Mouse (Mus musculus) ES-E14 (cell line): ENCODE results near the gene Gpr27. TPM values are rescaled to one million over a fixed set of nuclear protein-coding genes. Genes with fewer than 3 reads are reported as not detected.

Source experiments
- DNase-seq: peaks from one replicate; pipeline ENCODE4 v3.0.0-alpha.2; 2013; ENCODE audit warnings: low read depth, low spot score
- H3K27ac ChIP-seq: 2 replicates; pipeline ENCODE4 v1.5.1; 2012; ENCODE audit warnings: low read depth, mild to moderate bottlenecking, low read length, moderate library complexity, mixed read lengths; ENCODE audit not compliant: poor library complexity, insufficient read depth, severe bottlenecking
- H3K36me3 ChIP-seq: 2 replicates; pipeline ENCODE4 v1.6.1; 2012; ENCODE audit warnings: mild to moderate bottlenecking, low read length, moderate library complexity, mixed read lengths; ENCODE audit not compliant: control insufficient read depth, poor library complexity, insufficient read depth, severe bottlenecking
- H3K4me1 ChIP-seq, 2 experiments: fragments of 150-350 bp in 1 of 2; sonication (generic) in 1 of 2; 2 replicates each; pipeline ENCODE4 v1.6.1; 2012; ENCODE audit warnings: low read length in 2 of 2, mild to moderate bottlenecking in 1 of 2, mixed read lengths in 1 of 2; ENCODE audit not compliant: control insufficient read depth in 2 of 2, insufficient read depth in 2 of 2, poor library complexity in 1 of 2
- H3K4me3 ChIP-seq, 2 experiments: fragments of 150-350 bp in 1 of 2; sonication (generic) in 1 of 2; 2 replicates each; pipeline ENCODE4 v1.5.1; 2012; ENCODE audit warnings: low read length in 2 of 2, low read depth in 1 of 2, mild to moderate bottlenecking in 1 of 2, mixed read lengths in 1 of 2; ENCODE audit not compliant: insufficient read depth in 1 of 2, poor library complexity in 1 of 2, severe bottlenecking in 1 of 2
- H3K9ac ChIP-seq: 2 replicates; pipeline ENCODE4 v1.6.1; 2012; ENCODE audit warnings: low read depth, mild to moderate bottlenecking, low read length, mixed read lengths; ENCODE audit not compliant: poor library complexity, insufficient read depth, severe bottlenecking
- H3K9me3 ChIP-seq: fragments of 150-350 bp; sonication (generic); 2 replicates; pipeline ENCODE4 v1.6.1; 2012; ENCODE audit warnings: low read depth, mild to moderate bottlenecking, low read length; ENCODE audit not compliant: control insufficient read depth, insufficient read depth
- CHD2 ChIP-seq: IDR thresholded peaks from 2 replicates; pipeline ENCODE4 v1.6.1; 2014; ENCODE audit warnings: mild to moderate bottlenecking, low read depth, low read length, inconsistent platforms
- HCFC1 ChIP-seq: IDR thresholded peaks from 2 replicates; pipeline ENCODE4 v1.6.1; 2012; ENCODE audit warnings: low read length, inconsistent platforms, borderline replicate concordance; ENCODE audit not compliant: insufficient read depth
- MAFK ChIP-seq: IDR thresholded peaks from 2 replicates; pipeline ENCODE4 v1.6.1; 2014; ENCODE audit warnings: mild to moderate bottlenecking, low read depth, low read length, inconsistent platforms; ENCODE audit not compliant: insufficient read depth
- ZC3H11A ChIP-seq: IDR thresholded peaks from 2 replicates; pipeline ENCODE4 v1.6.1; 2012; ENCODE audit warnings: low read depth, mild to moderate bottlenecking, inconsistent platforms, low read length, borderline replicate concordance
- ZNF384 ChIP-seq: IDR thresholded peaks from 2 replicates; pipeline ENCODE4 v1.6.1; 2012; ENCODE audit warnings: low read depth, low read length, inconsistent platforms
- in situ Hi-C, 2 experiments: fragments of 600-800 bp; cut with MboI; formaldehyde crosslinking; loops; one replicate each; pipeline ENCODE4 v1.15.1; 2025; ENCODE audit warnings: low sequenced_read_pairs in 2 of 2, inconsistent platforms in 1 of 2; ENCODE audit not compliant: unreplicated experiment in 2 of 2
- total RNA-seq: library from RNA; depleted of rRNA; stranded (reverse); fragments of 300-350 nt; gene quantifications from 2 replicates; pipeline ENCODE4 v1.2.3, GENCODE M21; 2012

Gene Gpr27
- total RNA-seq, 1 experiment, result 1.7 TPM

DNA sequence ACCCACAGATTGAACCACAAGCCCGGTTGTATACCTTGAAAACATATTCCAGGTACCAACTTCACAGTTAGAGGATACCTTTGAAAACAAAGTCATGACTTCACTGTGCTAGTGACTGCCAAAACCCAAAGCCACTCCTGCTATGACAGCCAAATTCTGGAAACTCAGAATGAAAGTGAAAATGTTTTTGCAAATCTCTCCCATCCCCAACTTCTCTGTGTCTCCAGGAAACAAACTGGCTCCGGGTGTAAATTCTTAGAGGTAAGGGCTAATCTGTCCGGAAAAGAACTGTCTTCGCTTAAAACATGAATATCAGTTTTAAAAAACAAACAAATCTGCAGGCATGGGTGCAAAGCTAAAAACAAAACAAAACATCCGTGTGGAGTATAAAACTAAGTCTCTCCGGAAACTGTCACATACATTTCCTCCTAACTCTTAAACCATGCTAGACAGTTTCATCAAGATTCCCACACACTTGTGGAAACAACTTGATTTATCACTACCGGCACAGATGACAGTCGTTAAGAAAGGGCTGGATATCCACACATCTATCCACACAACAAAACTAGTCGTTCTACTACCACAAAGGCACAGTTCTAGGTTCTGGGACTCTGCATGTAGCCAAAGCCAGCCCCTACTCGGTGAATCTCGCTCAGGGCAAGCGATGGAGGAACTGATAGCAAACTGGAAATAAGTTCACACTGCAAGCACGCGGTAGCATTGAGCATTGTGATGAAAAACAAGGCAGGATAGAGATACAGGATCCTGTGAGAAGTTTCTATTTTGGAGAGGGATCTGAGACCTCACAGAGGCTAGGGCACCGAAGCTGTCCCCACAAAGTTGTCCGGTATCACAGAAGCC is 26.8 kb upstream of the Gpr27 start:
- peaks cover 0 to 2% of the 10 kb centered on the region in 2 experiments; a peak in 1 of 4 replicates for H3K4me1 ChIP-seq
- no peaks in the 10 kb centered on the region for H3K36me3 ChIP-seq
- H3K9ac ChIP-seq, result no peak overlapping the region
- TF ChIP-seq ZNF384 (no peak), MAFK (no peak), HCFC1 (no peak), CHD2 (no peak), ZC3H11A (no peak)
- H3K9me3 ChIP-seq, result no peaks in the 10 kb centered on the region
- H3K4me3 ChIP-seq, result peak overlapping the region; percentile 64 to 79
- in situ Hi-C loops, result no loop called here
- H3K27ac ChIP-seq, result no peak overlapping the region
- no peak for DNase-seq

DNA sequence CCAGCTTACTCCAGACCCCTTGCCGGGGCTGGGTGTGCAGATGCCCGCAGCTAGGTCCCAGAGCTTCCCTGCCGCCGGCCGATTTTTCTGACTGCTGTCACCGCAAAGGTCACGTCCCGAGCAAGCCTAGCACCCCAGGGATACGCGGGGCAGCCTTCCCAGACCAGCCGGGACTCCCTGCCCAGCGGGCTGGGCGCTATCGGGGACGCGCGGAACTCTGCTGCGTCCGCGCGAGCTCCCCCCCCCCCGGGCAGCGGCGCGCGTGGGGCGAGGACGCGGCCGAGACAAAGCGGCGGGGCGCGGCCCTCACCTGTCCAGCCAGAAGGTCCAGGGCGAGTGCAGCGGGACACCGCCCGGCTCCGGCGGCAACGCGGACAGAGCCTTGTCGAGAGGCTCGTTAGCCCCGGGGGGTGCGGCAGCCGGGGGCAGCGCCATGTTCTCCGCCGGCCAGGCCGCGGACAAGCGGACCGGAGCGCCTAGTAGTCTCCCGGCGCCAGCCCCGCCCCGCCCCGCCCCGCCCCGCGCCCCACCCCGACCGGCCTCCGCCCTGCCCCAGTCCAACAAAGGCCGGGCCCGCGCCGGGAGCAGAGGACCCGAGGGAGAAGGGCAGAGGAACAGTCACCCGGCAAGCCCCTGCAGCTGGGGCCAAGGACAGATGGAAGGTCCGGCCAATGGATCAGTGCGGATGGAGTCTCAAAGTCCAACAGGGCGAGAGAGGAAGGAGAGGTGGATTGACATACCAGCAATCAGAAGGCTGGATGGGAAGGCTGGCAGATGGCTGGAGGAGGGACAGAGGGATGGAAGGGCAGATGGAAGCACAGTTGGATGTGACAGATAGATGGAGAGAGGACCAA is 25.9 kb upstream of the Gpr27 start, which contains the start of the genes Eif4e3 and Gm20696:
Gene Eif4e3, minus strand, starts transcription at position 454 of the 854 bp plus-strand sequence.
Gene Gm20696, minus strand, starts transcription at position 480 of the 854 bp plus-strand sequence.
- no peaks in the 10 kb centered on the region for H3K9me3 ChIP-seq
- H3K9ac ChIP-seq, result peak within 1 kb of the TSS; percentile 59; the same call in 1 of the 2 replicates
- DNase-seq, result no peak
- H3K4me1 ChIP-seq, result peaks cover 0 to 2% of the 10 kb centered on the region in 2 experiments; a peak in 1 of 4 replicates
- in situ Hi-C loops, result no loop called here
- peak within 1 kb of the TSS; percentile 64 to 79 for H3K4me3 ChIP-seq
- H3K36me3 ChIP-seq, result no peaks in the 10 kb centered on the region
- no peak within 1 kb of the TSS for H3K27ac ChIP-seq
- TF ChIP-seq ZNF384 (no peak), MAFK (no peak), HCFC1 (no peak), CHD2 (no peak), ZC3H11A (no peak)

DNA sequence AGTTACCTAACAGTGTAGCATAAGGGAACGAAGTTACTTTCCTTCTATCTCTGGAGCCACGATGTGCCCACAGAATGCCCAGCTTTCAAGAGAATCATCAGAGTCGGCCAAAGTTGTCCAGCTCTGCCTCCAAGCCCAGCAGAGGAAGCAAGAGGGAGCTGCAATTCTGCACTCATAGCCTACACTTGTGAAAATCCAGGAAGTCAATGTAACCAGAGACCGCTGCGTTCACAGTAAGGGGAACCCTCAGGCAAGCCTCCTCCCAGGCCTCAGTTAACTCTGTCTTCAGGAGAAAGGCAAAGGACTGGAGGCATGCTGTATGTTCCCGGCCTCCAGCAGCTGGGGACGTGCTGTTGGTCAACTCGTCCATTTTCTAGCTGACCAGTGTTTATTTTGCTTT is 25.2 kb upstream of the Gpr27 start:
- no peak for DNase-seq
- Histone ChIP-seq H3K36me3 (no peaks in the 10 kb centered on the region), H3K9me3 (no peaks in the 10 kb centered on the region), H3K4me3 (peak overlapping the region in 1 of 2 experiments; percentile 11; a peak in 2 of 4 replicates), H3K27ac (no peak overlapping the region), H3K9ac (no peak overlapping the region), H3K4me1 (peaks cover 0 to 2% of the 10 kb centered on the region in 2 experiments; a peak in 1 of 4 replicates)
- TF ChIP-seq ZNF384, result no peak
- no peak for TF ChIP-seq HCFC1
- no peak for TF ChIP-seq MAFK
- in situ Hi-C loops, result no loop called here

DNA sequence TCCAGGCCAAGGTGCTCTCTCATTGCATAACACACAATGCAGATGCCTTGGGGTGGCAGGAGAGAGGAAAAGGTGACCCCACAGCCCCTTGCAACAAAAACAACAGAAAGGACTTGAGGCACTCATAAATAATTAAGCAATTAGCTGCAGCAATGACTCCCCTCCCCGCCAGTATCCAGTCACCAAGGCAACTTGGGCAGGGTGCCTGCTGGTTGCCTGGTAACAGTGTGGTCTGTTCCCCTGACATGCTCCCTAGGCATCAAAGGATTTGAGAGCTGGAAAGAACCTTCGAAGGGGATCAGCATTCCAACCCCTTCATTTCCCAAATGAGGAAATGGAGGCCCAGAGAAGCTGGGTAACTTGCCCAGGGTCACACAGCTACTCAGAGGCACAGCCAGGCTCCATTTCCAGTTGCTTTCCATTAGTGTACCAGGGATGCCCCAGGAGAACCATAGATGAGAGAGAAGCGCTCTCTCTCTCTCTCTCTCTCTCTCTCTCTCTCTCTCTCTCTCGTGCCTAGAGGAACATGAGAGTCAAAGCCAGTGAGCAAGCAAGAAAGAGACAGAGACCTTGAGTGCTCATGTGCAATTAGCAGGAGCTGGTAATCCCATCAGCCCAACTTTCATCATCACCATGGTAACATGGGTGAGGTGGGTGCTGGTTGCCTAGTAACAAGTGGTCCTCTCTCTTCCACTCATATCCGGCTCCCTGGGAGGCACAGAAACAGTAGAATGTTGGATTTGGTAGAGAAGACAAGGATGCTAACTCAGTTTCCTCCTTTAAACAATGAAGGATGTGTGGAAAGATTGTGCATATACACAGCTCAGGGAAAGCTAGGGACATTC is 22.8 kb upstream of the Gpr27 start:
- in situ Hi-C loops, result no loop called here
- no peak overlapping the region for H3K27ac ChIP-seq
- no peaks in the 10 kb centered on the region for H3K36me3 ChIP-seq
- TF ChIP-seq ZC3H11A (no peak), CHD2 (no peak), HCFC1 (no peak), ZNF384 (no peak), MAFK (no peak)
- H3K4me3 ChIP-seq, result no peak overlapping the region
- no peak overlapping the region for H3K9ac ChIP-seq
- no peak for DNase-seq
- H3K4me1 ChIP-seq, result peaks cover 0 to 2% of the 10 kb centered on the region in 2 experiments; a peak in 1 of 4 replicates
- no peaks in the 10 kb centered on the region for H3K9me3 ChIP-seq
